Mouse (Mus musculus) embryo, embryonic 9.5 days (tissue): ENCODE measurements around the gene Scimp.
"Not testable (repeated sequence)": the region's sequence is repeated elsewhere in the genome, so short reads cannot be mapped to it uniquely, and the experiment has no call there.

Experiments used
- DNase-seq: peaks from one replicate; pipeline ENCODE4 v3.0.0-alpha.2; 2017; ENCODE audit errors: extremely low spot score

Scimp gene

DNA sequence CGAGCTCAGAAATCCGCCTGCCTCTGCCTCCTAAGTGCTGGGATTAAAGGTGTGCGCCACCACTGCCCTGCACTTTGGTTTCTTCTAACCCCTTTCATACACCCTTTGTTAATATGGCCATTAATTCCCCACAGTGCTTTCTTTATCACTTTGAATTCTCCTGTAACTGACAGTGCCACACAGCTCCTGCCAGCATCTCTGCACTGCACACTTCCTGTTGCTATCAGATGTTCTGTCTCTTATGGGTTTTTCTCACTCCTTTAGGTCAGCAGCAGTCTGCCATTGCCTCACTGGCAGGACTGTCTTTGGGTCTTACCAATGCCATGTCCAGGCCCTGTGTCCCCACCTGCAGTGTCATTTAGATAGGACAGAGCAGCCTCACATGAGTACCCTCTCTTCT, 41.6 kb downstream of the Scimp start:
- no peak for DNase-seq

- no peak for DNase-seq
Observed at GRCm38 (mm10) chr11:70765776-70766445, 46.5 kb downstream of the Scimp start.

GRCm38 (mm10) chr11:70763936-70764808, 48.2 kb downstream of the Scimp start, which contains the start of gene Zfp3:
TSS of gene Zfp3 (plus strand) at chr11:70764209.
- peak; percentile 77 for DNase-seq

DNA sequence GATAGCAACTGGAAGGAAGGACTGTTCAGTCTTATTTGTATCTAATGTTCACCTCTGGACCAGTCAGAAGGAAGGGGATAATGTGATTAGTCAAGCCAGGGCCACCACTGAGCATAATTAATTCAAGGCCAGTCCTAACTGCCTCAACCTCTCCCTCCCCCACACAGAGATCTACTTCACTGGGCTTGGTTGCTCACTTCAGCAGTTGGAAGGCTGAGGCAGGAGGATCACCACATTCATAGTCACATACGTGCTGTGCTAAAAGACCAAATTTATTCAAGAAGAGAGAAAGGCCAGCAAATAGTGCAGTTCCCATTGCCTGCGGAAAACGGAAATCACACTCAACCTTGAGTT, 48.8 kb downstream of the Scimp start:
- no peak for DNase-seq

- no peak for DNase-seq
Observed at GRCm38 (mm10) chr11:70762641-70763040, 49.7 kb downstream of the Scimp start.

GRCm38 (mm10) chr11:70760446-70760845, 51.9 kb downstream of the Scimp start:
- not testable (repeated sequence) for DNase-seq

DNA sequence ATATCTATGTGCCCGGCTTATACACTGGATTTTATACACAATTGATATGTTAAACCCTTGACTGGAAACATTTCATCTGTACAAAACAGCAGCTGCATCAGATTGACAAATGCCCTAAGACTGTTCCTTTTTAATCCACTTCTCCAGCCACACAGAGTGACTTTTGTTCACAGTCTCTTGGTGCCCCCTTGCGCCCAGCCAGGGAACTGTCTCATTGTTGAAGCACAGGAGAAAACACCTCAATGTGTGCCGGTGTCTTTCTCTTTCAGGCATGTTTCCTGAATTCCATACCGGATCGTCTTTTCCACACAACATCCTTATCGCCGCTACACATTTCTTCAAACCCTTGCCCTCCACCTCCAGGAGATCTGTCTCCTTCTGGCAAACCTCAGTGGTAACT, 56.7 kb downstream of the Scimp start:
- DNase-seq, result peak; percentile 81

DNA sequence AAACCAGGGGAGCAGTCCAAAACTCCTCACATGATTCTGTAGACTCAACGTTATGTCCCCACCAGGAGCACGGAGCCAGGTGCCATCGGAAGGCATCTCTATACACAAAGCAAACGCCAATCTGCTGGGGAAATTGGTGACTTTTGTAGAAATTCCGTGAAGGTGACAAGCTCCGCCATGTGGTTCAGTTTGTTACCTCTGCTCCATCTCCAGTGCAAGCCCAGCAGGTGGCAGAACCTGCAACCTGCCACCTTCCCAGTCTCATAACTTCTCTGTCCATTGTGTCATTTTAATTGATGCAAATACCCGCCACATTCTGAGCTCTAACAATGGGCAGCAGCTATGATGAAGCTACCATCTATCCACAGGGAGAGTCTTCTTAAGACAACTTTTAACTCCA, 57.4 kb downstream of the Scimp start:
- no peak for DNase-seq

GRCm38 (mm10) chr11:70754476-70754875, 57.9 kb downstream of the Scimp start:
- no peak for DNase-seq

DNA sequence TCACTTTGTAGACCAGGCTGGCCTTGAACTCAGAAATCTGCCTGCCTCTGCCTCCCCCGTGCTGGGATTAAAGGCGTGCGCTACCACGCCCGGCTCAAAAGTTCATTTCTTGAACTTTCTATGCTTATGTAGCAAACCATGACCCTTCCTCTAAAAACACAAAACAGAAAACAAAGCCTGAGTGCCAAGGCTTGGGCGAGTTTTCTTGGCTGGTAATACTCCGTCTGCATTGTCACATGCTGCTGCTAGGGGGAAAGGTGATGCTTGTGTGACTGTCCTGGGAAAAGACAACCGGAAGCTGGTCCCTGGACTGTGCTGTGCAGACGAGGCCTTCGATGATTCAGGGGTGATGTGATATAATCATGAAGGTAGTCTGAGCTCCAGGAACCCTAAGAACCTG, 59.2 kb downstream of the Scimp start:
- no peak for DNase-seq

GRCm38 (mm10) chr11:70752337-70753017, 59.9 kb downstream of the Scimp start:
- DNase-seq, result no peak

DNA sequence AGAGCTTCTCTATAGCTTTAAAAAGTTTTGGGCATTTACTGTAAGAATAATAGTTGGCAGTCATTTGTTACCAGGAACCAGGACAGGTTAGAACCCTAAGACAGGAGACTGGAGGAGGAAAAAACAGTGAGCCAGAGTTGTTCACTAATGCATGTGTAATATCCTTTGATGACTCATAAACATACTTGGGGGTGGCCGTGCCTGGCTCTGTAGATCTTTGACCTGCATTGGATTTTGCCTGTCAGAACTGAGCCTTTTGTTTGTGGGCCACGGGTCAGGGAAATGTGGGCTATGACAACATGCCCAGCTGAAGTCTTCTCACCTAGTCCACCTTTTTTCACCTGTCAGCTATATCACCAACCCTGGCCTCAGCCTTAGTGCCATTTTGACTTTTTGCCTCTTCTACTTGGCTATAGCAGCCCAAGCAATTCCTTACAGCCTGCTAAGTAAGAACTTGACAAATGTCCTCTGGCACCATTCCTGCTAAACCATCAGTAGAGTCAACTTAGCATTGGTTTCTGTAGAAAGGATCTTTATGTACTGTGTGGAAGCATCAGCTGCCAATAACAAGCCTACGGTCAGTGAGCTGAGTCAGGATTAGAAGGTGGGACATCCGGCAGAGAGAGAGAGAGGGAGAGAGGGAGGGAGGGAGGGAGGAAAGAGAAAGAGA, 64.4 kb downstream of the Scimp start:
- no peak for DNase-seq

DNA sequence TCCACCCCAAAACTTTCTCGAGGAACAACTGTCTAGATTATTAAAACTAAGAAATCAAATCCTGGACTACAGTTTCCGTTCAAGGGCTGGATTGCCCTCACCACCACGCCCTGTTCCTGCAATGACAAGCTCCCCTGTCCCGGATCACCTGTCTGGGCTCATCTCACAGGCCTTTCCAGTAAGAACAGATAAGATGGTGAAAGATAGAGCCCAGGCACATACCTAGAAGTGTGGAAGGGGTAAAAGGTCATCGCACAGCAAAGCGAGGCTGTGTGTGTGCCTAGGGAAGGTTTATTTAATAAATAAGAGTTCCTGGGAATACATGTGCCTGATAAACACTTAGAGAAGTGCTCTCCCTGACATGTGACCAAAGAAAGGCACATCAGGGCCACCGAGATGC, 66.8 kb downstream of the Scimp start:
- no peak for DNase-seq

DNA sequence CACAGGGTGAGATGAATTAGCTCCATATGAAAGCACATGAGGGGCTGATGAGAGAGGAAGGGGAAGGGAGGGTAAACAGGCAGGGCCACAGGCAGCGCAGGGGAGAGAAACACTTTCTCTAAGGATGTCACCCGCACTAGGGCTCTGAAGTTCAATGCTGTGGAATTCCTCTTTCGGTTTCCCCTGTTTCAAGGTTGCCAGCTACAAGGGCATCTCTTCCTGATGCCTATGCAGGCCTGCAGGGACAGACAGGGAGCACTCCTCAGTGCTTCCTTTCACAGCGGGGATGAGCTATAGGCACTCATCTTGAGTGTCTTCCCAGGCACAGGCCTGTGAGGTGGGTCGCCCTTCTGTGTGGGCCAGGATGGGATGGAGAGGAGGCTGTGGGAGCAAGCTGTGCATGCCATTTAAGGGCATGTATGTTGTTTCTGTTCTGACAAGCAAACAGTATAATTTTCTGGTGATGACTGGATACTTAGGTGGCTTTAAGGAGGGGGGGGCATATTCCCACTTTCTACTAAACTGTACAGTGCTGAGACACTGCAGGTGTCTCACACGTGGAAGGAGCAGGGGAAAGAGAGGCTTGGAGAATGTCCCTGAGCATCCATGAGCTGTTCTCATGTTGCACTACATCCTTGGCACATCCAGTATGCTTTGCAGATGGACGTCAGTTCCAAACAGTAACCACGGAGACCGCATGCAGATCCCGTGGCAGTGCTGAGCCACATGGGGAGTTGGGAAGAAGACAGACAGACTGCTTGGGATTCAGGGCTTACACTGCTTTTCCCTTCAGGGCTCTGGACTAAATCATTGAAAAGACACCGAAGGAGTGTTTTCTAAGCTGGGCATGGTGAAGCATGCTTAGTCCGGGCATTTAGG, 69.6 kb downstream of the Scimp start:
- DNase-seq, result no peak

DNA sequence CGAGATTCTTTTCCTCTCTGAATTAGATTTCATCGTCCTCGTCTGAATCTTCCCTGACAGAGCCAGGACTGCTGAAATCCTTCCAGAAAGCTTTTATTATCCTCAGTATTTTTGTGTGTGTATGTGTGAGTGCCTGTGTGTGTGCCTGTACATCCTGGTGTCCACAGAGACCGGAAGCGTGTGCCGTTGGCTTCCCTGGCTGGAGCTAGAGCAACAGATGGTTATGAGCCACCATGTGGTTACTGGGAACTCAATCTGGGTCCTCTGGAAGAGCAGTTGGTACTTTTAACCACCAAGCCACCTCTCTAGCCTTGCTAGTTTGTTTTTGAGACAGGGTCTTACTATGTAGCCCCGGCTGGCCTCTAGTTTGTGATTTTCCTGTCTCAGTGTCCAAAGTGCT, 70.3 kb downstream of the Scimp start:
- DNase-seq, result no peak

- DNase-seq, result no peak
Observed at GRCm38 (mm10) chr11:70741603-70742002, 70.8 kb downstream of the Scimp start.
